Mouse (Mus musculus) left cerebral cortex, adult 2 months (tissue): ENCODE results near the gene Fam20b. TPM values are rescaled to one million over a fixed set of nuclear protein-coding genes. Genes with fewer than 3 reads are reported as not detected.
A peak's percentile ranks its signal among the peaks of the same experiment; 100 is the strongest.
"Not testable (repeated sequence)": the region's sequence is repeated elsewhere in the genome, so short reads cannot be mapped to it uniquely, and the experiment has no call there.

Experiments used
- DNase-seq, 2 experiments: peaks; one replicate each; pipeline ENCODE4 v3.0.0; 2021 to 2022; ENCODE audit warnings: low spot score in 2 of 2, mixed read lengths in 1 of 2; ENCODE audit errors: extremely low spot score in 1 of 2
- H3K27ac ChIP-seq: fragments of 200-600 bp; 2 replicates; pipeline ENCODE4 v1.8.1; 2022
- H3K4me3 ChIP-seq: fragments of 200-600 bp; 2 replicates; pipeline ENCODE4 v1.8.1; 2022
- CTCF ChIP-seq: fragments of 200-600 bp; IDR thresholded peaks from 2 replicates; pipeline ENCODE4 v1.8.1; 2022; ENCODE audit warnings: antibody characterized with exemption, mild to moderate bottlenecking, moderate library complexity
- intact Hi-C: fragments of 180-260 bp; cut with DNase I; formaldehyde crosslinking; loops from one replicate; pipeline ENCODE4 v1.15.1; 2025
- total RNA-seq, 2 experiments: library from RNA; stranded (reverse); gene quantifications; 2 replicates each; pipeline ENCODE4 v1.2.3; 2021

Fam20b gene
- total RNA-seq, 2 experiments from 2014 or later: 74.0 to 78.6 TPM

DNA sequence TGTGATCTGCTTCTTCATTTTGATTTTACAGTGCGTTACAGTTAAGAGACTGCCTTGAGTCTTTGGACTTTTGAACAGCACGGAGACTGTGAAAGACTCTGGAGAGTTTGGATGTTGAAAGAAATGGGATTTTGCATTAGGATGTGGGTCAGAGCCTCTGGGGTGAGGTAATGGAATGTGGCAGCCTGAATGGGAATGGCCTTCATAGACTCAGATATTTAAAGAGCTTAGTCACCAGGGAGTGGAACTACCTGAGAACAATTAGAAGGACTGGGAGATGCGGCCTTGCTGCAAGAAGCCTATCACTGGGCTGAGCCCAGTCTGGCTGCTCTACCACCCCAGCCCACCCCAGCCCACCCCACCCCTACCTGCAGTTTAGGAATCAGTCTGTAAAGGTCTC lies 41.7 kb downstream of the Fam20b start:
- DNase-seq: no peak
- intact Hi-C loops: no loop called here
- no peak for TF ChIP-seq CTCF
- H3K4me3 ChIP-seq: no peak overlapping the region
- H3K27ac ChIP-seq: no peak overlapping the region

DNA sequence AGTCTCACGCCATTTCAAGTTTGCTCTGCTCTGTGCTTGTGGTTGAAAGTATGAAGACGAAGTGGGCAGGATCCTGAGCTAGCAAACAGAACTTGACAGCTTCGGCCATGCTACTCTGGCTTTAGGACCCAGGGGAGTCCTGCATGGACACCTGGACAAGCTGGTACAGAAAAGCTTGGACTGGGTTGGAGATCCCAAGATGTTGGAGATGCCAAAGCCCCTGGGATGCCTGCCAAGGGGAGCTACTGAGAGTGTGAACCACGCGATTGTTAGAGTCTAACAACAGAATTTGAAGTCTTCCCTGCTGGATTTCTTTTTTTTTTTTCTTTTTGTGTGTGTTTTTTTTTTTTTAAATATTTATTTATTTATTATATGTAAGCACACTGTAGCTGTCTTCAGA lies 42.3 kb downstream of the Fam20b start:
- no peak for DNase-seq
- Histone ChIP-seq H3K4me3 (no peak overlapping the region), H3K27ac (no peak overlapping the region)
- TF ChIP-seq CTCF: no peak
- intact Hi-C loops: no loop called here

DNA sequence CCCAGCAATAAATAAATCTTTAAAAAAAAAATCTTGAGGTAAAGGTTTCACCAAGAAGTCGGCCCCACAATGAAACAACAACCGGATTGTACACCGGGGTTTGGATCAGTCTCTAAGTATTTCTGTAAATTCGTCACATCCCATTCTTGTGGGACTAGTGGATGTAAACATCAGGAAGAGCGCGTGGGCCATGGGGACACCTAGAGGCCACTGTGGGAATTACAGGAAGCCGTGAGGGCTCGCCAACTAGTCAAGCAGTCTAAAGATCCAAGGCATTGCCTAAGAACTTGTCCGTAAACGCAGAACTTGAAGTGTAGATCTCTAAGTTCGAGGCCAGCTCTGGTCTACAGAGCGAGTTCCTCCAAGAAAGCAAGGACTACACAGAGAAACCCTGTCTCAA lies 42.7 kb downstream of the Fam20b start:
- DNase-seq: no peak
- TF ChIP-seq CTCF: peak; percentile 89
- Histone ChIP-seq H3K27ac (no peak overlapping the region), H3K4me3 (no peak overlapping the region)
- intact Hi-C loops: no loop called here

DNA sequence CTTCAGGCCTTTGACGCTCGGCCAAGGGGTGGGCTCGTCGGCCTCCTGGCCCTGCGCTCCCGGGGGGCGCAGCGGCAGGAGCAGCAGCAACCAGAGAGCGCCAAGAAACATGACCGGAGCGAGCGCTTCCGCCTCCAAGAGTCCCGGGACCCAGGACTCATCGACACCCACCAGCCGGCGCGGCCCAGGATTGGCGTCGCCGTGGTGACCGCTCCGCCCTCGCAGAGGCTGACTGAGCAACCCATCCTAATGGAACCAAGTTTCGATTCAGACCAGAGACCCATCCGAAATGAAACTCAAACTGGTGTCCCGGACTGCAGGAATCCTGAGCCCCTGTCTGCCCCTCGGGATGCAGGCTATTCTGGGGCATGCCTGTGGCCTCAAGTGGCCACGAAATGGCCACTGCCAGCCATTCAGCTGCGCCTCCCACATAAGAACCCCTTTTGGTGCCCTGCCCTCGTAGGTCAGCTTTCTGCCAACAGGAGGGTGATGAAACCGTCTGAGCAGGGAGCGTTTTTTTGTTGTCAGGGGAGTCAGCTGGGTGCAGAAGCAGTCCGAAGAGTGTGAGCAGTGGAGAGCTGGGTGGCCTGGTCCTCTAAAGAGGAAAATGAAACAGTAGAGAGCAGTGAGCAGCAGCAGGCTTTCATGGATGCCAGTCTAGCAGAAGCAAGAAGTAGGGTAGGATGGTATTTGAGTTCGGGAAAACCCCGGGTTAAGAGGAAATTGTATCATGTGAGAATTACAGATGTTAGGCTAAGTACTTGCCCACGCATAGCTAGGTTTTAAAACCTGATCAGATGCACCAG lies 44.5 kb downstream of the Fam20b start, which contains the start of gene Tor3a:
TSS of gene Tor3a (minus strand) at position 162 of the 806 bp plus-strand sequence.
- intact Hi-C loops: no loop called here
- peak; percentile 58 to 61 for DNase-seq
- Histone ChIP-seq H3K4me3 (peak within 1 kb of the TSS; percentile 72), H3K27ac (peak within 1 kb of the TSS; percentile 64)
- TF ChIP-seq CTCF: no peak

DNA sequence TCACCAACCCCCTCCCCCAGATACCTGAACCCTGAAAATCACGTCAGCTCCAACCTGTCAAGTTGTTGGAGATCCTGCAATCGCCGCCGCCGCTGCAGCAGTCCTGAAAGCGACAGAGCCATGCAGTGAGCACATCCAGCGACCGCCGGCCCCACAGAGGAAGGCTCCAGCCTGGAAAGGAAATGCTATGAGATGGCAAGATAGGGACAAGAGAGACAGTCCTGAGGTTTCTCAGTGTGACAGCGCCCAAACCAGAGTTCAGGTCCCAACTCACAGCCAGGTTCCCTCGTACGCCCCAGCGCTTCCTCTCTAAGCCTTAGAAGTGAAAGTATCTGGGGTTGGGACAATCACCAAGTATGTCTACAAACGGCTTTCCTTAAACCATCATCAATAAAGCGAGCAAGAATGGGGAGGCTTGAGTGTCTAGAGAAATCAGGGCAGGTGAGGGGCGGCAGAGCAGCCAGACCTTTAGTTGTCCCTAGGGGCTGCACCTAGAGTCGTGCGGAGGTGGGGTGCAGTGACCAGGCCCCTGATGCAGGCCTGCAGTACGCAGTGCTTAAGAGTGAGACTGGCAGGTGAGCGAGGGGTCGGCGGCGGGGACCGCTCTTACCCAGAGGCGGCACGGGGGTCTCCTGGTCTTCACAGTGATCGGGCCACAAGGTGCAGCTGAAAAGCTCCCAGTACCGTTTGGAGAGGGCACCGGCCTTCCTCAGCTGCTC lies 45.3 kb downstream of the Fam20b start:
- intact Hi-C loops: no loop called here
- Histone ChIP-seq H3K27ac (peak overlapping the region; percentile 64), H3K4me3 (peak overlapping the region; percentile 72)
- no peak for TF ChIP-seq CTCF
- no peak for DNase-seq

DNA sequence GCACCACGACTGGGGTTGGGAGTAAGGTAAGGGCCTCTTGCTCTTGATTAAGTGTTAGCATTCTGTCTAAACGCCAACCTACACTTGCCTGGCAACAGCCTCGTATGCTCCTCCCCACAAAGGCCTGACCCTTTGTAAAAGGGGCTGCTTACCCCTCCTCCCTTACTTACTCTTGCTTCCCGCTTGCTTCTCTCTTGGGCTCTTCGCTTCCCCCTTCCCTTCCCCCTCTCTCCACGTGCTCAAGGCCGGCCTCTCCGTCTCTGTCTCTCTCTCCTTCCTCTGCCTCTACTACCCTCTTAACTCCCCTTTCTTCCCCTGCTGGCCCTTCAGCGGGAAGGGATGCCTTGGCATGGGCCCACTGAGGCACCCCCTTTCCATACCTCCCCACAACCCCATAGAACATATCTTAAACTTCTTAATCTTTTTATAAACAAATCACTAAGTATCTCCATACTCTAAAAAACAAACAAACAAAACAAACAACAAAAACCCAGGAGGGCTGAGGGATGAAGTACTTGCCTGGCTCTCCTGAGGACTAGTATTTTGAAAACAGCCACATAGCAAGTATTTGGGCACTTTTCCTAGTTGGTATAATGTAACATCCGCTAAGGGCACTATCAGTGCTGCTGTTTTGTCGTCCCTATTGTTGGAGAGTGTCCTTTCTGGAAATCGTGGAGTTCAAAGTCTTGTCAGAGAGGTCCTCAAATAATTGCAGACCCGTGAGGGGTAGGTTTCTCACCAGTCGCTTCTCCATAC lies 46.0 kb downstream of the Fam20b start:
- no peak for TF ChIP-seq CTCF
- intact Hi-C loops: no loop called here

DNA sequence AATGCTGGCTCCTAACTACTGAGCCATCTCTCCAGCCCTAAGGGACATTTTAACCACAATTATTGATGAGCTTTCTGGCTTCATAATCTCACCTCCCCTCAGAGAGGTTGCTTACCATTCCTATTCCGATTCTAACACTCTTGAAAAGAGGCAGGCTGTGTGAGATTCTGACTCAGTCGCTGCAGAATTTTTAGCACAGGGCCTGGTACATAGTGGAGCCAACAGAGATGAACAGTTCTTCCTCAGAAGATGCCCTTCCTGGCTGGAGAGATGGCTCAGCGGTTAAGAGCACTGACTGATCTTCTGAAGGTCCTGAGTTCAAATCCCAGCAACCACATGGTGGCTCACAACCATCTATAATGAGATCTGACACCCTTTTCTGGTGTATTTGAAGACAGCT lies 47.0 kb downstream of the Fam20b start:
- no peak overlapping the region for H3K27ac ChIP-seq
- intact Hi-C loops: no loop called here
- no peak for DNase-seq
- TF ChIP-seq CTCF: no peak
- no peak overlapping the region for H3K4me3 ChIP-seq

More for the DNA sequence above, 46.0 kb downstream of the Fam20b start:
- Histone ChIP-seq H3K4me3 (peak overlapping the region; percentile 72), H3K27ac (peak overlapping the region; percentile 64)
- DNase-seq: no peak

DNA sequence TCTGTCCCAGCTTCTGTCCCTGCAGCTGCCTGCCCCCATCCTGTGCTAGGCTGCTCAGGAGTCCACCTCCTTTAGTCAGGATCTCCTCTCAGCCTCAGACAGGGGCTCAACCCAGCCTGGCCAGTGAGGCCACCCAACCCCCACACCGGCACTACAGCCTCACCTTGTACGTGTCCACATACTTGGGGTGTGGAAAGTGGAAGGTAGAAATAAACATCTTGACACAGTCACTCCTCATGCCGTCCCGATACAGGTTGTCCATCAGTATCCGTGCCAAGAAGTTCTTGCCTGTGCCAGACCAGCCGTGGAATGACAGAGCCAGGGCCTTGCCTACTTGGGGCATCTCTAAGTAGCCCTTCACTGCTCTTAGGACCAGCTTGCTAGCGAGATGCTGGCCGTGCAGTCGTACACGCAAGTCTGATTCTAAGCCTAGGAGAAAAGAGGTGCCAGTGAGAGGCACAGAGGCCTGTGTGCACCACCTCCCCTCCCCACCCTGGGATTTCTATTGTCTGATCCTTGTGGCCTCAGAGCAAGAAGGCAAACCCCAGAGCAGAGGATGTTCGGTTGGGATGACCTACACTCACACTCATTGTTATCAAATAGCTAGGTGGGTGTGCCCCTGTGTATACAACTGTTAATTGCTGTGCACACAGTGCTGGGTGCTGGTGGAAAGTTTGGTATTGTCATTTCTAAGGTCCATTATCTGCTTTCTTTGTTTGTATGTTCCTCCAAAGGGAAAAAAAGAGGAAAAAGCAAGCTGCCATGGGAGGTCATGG lies 49.5 kb downstream of the Fam20b start:
- Histone ChIP-seq H3K27ac (no peak overlapping the region), H3K4me3 (no peak overlapping the region)
- TF ChIP-seq CTCF: no peak
- intact Hi-C loops: no loop called here
- DNase-seq: no peak

DNA sequence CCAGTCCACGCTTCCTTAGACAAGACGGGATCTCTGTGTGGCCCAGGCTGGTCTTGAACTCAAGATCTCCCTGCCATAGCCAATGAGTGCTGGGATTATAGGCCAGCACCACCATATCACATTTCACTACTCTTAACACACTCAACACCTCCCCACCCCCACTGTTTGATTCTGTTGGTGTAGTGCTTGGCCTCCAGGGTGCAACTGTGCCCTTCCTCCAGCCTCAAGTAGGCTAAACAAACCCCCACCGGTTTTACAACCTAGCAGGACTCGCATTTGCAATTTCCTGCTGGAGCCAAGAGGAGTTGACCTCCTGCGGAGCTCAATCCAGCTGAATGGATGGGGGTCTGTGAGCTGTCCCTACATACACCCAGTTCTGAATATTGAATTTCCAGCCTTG lies 50.3 kb downstream of the Fam20b start:
- H3K27ac ChIP-seq: no peak overlapping the region
- no peak for DNase-seq
- intact Hi-C loops: no loop called here
- H3K4me3 ChIP-seq: no peak overlapping the region
- TF ChIP-seq CTCF: no peak

DNA sequence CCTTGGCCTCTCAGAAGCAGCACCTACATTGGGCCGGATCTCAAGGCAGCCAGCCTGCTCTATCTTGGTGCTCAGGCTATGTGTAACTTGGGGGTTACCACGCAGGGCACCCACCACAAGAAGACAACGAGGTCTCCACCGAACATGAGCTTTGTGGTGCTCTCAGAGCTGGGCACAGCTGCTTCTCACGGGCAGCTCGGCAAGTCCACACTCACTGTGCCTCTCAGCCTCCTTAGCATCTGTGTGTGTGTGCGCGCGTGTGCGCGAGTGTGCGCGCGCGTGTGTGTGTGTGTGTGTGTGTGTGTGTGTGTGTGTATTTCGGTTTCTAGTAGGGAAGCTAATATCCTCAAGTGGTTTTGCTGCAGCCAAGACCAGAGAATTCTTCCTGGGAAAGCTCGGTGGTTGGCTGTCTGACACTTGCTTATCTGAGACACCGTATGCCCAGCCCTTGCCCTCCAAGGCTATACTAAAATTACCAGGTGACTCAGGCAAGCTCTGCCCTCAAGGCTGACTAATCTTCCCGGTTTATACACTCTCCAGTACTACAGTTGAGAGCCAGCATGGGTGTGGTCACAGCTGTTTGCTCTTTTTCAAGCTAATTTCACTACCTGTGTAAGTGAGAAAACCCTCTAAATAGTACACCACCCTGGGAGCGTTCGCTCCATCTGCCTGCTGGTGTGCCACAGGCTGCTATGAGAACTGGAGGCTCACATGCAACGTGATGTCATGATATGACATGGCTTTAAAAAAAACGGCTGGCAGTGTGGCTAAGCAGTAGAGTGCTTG lies 51.6 kb downstream of the Fam20b start:
- no peak for DNase-seq
- Histone ChIP-seq H3K4me3 (no peak overlapping the region), H3K27ac (no peak overlapping the region)
- no peak for TF ChIP-seq CTCF
- intact Hi-C loops: no loop called here

DNA sequence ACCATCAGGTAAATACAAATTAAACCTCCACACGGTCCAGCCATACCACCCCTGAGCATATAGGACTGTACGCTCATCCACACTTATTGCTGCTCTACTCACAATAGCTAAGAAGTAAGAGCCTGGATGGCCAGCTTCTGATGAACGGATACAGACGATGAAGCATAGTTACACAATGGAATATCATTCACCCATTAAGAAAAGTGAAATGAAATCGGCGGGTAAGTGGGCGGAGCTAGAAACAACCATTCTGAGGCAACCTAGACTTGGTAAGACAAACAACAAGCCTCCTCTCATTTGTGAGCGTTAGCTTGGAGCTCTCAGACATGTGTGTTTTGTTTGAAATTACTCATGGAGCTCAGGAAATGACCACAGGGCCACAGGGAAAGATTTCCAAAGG lies 53.1 kb downstream of the Fam20b start:
- DNase-seq: no peak
- no peak overlapping the region for H3K4me3 ChIP-seq
- intact Hi-C loops: no loop called here
- no peak for TF ChIP-seq CTCF
- no peak overlapping the region for H3K27ac ChIP-seq

DNA sequence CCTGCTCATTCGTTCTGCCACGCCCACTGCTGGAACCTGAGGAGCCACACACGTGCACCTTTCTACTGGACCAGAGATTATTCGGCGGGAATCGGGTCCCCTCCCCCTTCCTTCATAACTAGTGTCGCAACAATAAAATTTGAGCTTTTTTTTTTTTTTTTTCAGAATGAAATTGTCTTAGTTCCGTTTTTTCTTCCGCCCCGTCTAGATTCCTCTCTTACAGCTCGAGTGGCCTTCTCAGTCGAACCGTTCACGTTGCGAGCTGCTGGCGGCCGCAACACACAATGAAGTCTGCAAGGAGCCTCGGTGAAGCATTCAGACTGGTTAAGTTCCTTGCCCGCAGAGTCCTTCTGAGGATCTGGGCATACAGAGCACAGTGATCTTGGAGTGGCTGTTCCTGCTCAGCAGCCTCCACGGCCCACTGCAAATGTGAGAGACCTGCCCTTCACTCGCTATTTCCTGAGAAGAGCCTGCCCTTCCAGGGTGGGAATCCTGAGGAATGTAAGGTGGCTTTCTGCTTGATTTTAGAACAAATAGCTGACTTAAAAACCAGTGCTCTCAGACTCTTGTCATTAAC lies 58.1 kb downstream of the Fam20b start:
- H3K4me3 ChIP-seq, H3K27ac ChIP-seq, DNase-seq, intact Hi-C loops: not testable (repeated sequence)
